Mouse (Mus musculus) CH12.LX (cell line): ENCODE measurements at regions not wholly inside any gene's neighbourhood (a gene's known extent, or its start where the extent isn't known, plus 50 kb on each side); places are given as distances from the start of the nearest gene placed in this dataset.

Experiments
- CTCF ChIP-seq, 2 experiments: IDR thresholded peaks in 1 of 2; conservative IDR thresholded peaks in 1 of 2; 2 replicates each; pipeline ENCODE4 v1.5.1; 2011 to 2012; ENCODE audit warnings: low read depth in 2 of 2, low read length in 2 of 2, improper control_type of control experiment in 1 of 2, inconsistent platforms in 1 of 2, mild to moderate bottlenecking in 1 of 2, moderate library complexity in 1 of 2
- ELF1 ChIP-seq: IDR thresholded peaks from 2 replicates; pipeline ENCODE4 v1.6.1; 2014; ENCODE audit warnings: low read depth, mild to moderate bottlenecking, inconsistent platforms, low read length, improper control_type of control experiment
- HCFC1 ChIP-seq: IDR thresholded peaks from 2 replicates; pipeline ENCODE4 v1.6.1; 2012; ENCODE audit warnings: low read depth, mild to moderate bottlenecking, inconsistent platforms, low read length, improper control_type of control experiment
- JUND ChIP-seq: conservative IDR thresholded peaks from 2 replicates; pipeline ENCODE4 v1.6.1; 2011; ENCODE audit warnings: low read depth, low read length, improper control_type of control experiment
- MYC ChIP-seq: IDR thresholded peaks from 2 replicates; pipeline ENCODE4 v1.6.1; 2011; ENCODE audit warnings: low read depth, mild to moderate bottlenecking, improper control_type of control experiment, low read length
- NELFE ChIP-seq: IDR thresholded peaks from 2 replicates; pipeline ENCODE4 v1.6.1; 2011; ENCODE audit warnings: low read depth, low read length, improper control_type of control experiment
- POLR2A ChIP-seq: IDR thresholded peaks from 2 replicates; pipeline ENCODE4 v1.6.1; 2011; ENCODE audit warnings: low read depth, mild to moderate bottlenecking, improper control_type of control experiment, low read length
- POLR2AphosphoS2 ChIP-seq: IDR thresholded peaks from 2 replicates; pipeline ENCODE4 v1.6.1; 2011; ENCODE audit warnings: low read depth, low read length, improper control_type of control experiment
- USF2 ChIP-seq: conservative IDR thresholded peaks from 2 replicates; pipeline ENCODE4 v1.6.1; 2011; ENCODE audit warnings: low read depth, low read length, improper control_type of control experiment

GRCm38 (mm10) chr2:134036359-134036874 lies 484.5 kb downstream of the Bmp2 start:
- TF ChIP-seq NELFE = no peak
- no peak for TF ChIP-seq MYC
- TF ChIP-seq ELF1 = no peak
- TF ChIP-seq POLR2A = no peak
- TF ChIP-seq USF2 = no peak
- TF ChIP-seq CTCF (conservative IDR thresholded peaks at IDR 0.05 in 1 of 2, IDR thresholded peaks at IDR 0.05 in 1 of 2; ENCODE audit: low read depth in 2 of 2, low read length in 2 of 2) = no peak
- TF ChIP-seq JUND = no peak
- no peak for TF ChIP-seq HCFC1
- TF ChIP-seq POLR2AphosphoS2 = no peak
